Mouse (Mus musculus) liver, embryonic 14.5 days (tissue): ENCODE measurements around the gene Crip1. TPM values are rescaled to one million over a fixed set of nuclear protein-coding genes. Genes with fewer than 3 reads are reported as not detected.

ENCODE experiments used
- ATAC-seq: fragments of 200-750 bp; cut with Nextera tagmentation; 2 replicates; pipeline ENCODE4 v1.8.0; 2017; ENCODE audit warnings: moderate number of reproducible peaks, mild to moderate bottlenecking, moderate library complexity; ENCODE audit not compliant: insufficient read depth
- DNase-seq, 3 experiments: peaks; one replicate each; pipeline ENCODE4 v3.0.0-alpha.2; 2012 to 2013; ENCODE audit warnings: low read depth in 3 of 3, low spot score in 3 of 3
- H3K27ac ChIP-seq: fragments of 300-500 bp; sonication (generic); 2 replicates; pipeline ENCODE4 v1.5.1; 2014; ENCODE audit warnings: moderate library complexity, mild to moderate bottlenecking, control low read depth, inconsistent platforms
- H3K27me3 ChIP-seq: fragments of 300-500 bp; sonication (generic); 2 replicates; pipeline ENCODE4 v1.6.1; 2014; ENCODE audit warnings: mild to moderate bottlenecking, low read length, moderate library complexity; ENCODE audit not compliant: control insufficient read depth, insufficient read depth
- H3K36me3 ChIP-seq: fragments of 300-500 bp; sonication (generic); replicated peaks from 2 replicates; pipeline ENCODE4 v1.6.1; 2014; ENCODE audit warnings: low read depth; ENCODE audit not compliant: control insufficient read depth, insufficient read depth
- H3K4me1 ChIP-seq, 2 experiments: fragments of 200-500 bp in 1 of 2; fragments of 300-500 bp in 1 of 2; sonication (generic) in 1 of 2; replicated peaks; 2 replicates each; pipeline ENCODE4 v1.6.1; 2012 to 2014; ENCODE audit warnings: antibody characterized with exemption in 1 of 2, inconsistent platforms in 1 of 2, low read length in 1 of 2; ENCODE audit not compliant: control insufficient read depth in 2 of 2, insufficient read depth in 2 of 2
- H3K4me2 ChIP-seq: fragments of 300-500 bp; sonication (generic); 2 replicates; pipeline ENCODE4 v1.6.1; 2014; ENCODE audit warnings: low read depth, mild to moderate bottlenecking, control low read depth, moderate library complexity
- H3K4me3 ChIP-seq, 2 experiments: fragments of 200-500 bp in 1 of 2; fragments of 300-500 bp in 1 of 2; sonication (generic) in 1 of 2; 2 replicates each; pipeline ENCODE4 v1.5.1; 2012 to 2014; ENCODE audit warnings: low read depth in 2 of 2, low read length in 2 of 2, mild to moderate bottlenecking in 2 of 2, control low read depth in 1 of 2, inconsistent platforms in 1 of 2, moderate library complexity in 1 of 2; ENCODE audit not compliant: insufficient read depth in 1 of 2
- H3K9ac ChIP-seq: fragments of 300-500 bp; sonication (generic); replicated peaks from 2 replicates; pipeline ENCODE4 v1.6.1; 2014; ENCODE audit warnings: mild to moderate bottlenecking, control low read depth, moderate library complexity
- H3K9me3 ChIP-seq: fragments of 300-500 bp; sonication (generic); 2 replicates; pipeline ENCODE4 v1.6.1; 2016; ENCODE audit warnings: low read length, mixed read lengths; ENCODE audit not compliant: control insufficient read depth
- CTCF ChIP-seq: IDR thresholded peaks from 2 replicates; pipeline ENCODE4 v1.5.1; 2016; ENCODE audit warnings: antibody characterized with exemption, low read depth, control low read depth
- EP300 ChIP-seq: IDR thresholded peaks from 2 replicates; pipeline ENCODE4 v1.6.1; 2016; ENCODE audit warnings: antibody characterized with exemption, low read depth
- polyA plus RNA-seq, 2 experiments: library from polyadenylated mRNA; depleted of rRNA in 1 of 2; stranded (reverse) in 1 of 2; unstranded in 1 of 2; fragments of >200 nt; fragmentation: Nextera tagmentation in 1 of 2; extraction: Ambion mirVana in 1 of 2; gene quantifications; 2 replicates each; pipeline versions ENCODE4 v1.2.1 to v1.2.3; 2012 to 2014

Gene Crip1
- polyA plus RNA-seq, 2 experiments = 87.7 to 101 TPM

GRCm38 (mm10) chr12:113202008-113202407 lies 55.9 kb downstream of the Crip1 start:
- no peaks in the 10 kb centered on the region for H3K4me1 ChIP-seq
- H3K9ac ChIP-seq = no peak overlapping the region
- H3K9me3 ChIP-seq = no peaks in the 10 kb centered on the region
- H3K4me2 ChIP-seq = no peak overlapping the region
- TF ChIP-seq EP300 (no peak), CTCF (no peak)
- no peak overlapping the region for H3K4me3 ChIP-seq
- DNase-seq (no peak), ATAC-seq (no peak)
- no peak overlapping the region for H3K27ac ChIP-seq
- H3K27me3 ChIP-seq = no peaks in the 10 kb centered on the region
- no peaks in the 10 kb centered on the region for H3K36me3 ChIP-seq

Other genes with a start within 250 kb of the Crip1 start
- gene Jag2, start 216.5 kb upstream of the Crip1 start, polyA plus RNA-seq (2012; rRNA removed) = 0.41 and 0.51 TPM in 2 replicates
- 0.09 and 0.11 TPM in 2 replicates for gene Jag2, start 216.5 kb upstream of the Crip1 start, polyA plus RNA-seq (2014; fragmentation: Nextera tagmentation; extraction: Ambion mirVana)
- 6.3 and 7.5 TPM in 2 replicates for gene Nudt14, start 204.2 kb upstream of the Crip1 start, polyA plus RNA-seq (2012; rRNA removed)
- gene Nudt14, start 204.2 kb upstream of the Crip1 start, polyA plus RNA-seq (2014; fragmentation: Nextera tagmentation; extraction: Ambion mirVana) = 16.9 and 18.4 TPM in 2 replicates
- 4.1 and 5.5 TPM in 2 replicates for gene Btbd6, start 169.8 kb upstream of the Crip1 start, polyA plus RNA-seq (2012; rRNA removed)
- gene Btbd6, start 169.8 kb upstream of the Crip1 start, polyA plus RNA-seq (2014; fragmentation: Nextera tagmentation; extraction: Ambion mirVana) = 3.3 and 4.6 TPM in 2 replicates
- 21.5 and 32.0 TPM in 2 replicates for gene Brf1, start 145.6 kb upstream of the Crip1 start, polyA plus RNA-seq (2012; rRNA removed)
- gene Brf1, start 145.6 kb upstream of the Crip1 start, polyA plus RNA-seq (2014; fragmentation: Nextera tagmentation; extraction: Ambion mirVana) = 19.5 and 22.5 TPM in 2 replicates
- gene Pacs2, start 131.8 kb upstream of the Crip1 start, polyA plus RNA-seq (2012; rRNA removed) = 9.1 and 11.7 TPM in 2 replicates
- gene Pacs2, start 131.8 kb upstream of the Crip1 start, polyA plus RNA-seq (2014; fragmentation: Nextera tagmentation; extraction: Ambion mirVana) = 3.7 and 5.4 TPM in 2 replicates
- gene Tex22, start 71.8 kb upstream of the Crip1 start, polyA plus RNA-seq (2012; rRNA removed) = 0.02 TPM in 1 of 2 replicates, not detected in the other
- not detected in 2 replicates for gene Tex22, start 71.8 kb upstream of the Crip1 start, polyA plus RNA-seq (2014; fragmentation: Nextera tagmentation; extraction: Ambion mirVana)
- gene Mta1, start 48.0 kb upstream of the Crip1 start, polyA plus RNA-seq (2012; rRNA removed) = 22.4 and 22.6 TPM in 2 replicates
- gene Mta1, start 48.0 kb upstream of the Crip1 start, polyA plus RNA-seq (2014; fragmentation: Nextera tagmentation; extraction: Ambion mirVana) = 4.7 and 6.3 TPM in 2 replicates
- gene Crip2, start 6.1 kb upstream of the Crip1 start, polyA plus RNA-seq (2012; rRNA removed) = 29.3 and 37.4 TPM in 2 replicates
- gene Crip2, start 6.1 kb upstream of the Crip1 start, polyA plus RNA-seq (2014; fragmentation: Nextera tagmentation; extraction: Ambion mirVana) = 35.0 and 38.1 TPM in 2 replicates
- 8.2 and 12.0 TPM in 2 replicates for gene Tedc1, start 10.1 kb downstream of the Crip1 start, polyA plus RNA-seq (2012; rRNA removed)
- gene Tedc1, start 10.1 kb downstream of the Crip1 start, polyA plus RNA-seq (2014; fragmentation: Nextera tagmentation; extraction: Ambion mirVana) = 6.4 and 6.8 TPM in 2 replicates
- 0.29 and 0.54 TPM in 2 replicates for gene Tmem121, start 39.6 kb downstream of the Crip1 start, polyA plus RNA-seq (2012; rRNA removed)
- 0.11 TPM in 1 of 2 replicates, not detected in the other for gene Tmem121, start 39.6 kb downstream of the Crip1 start, polyA plus RNA-seq (2014; fragmentation: Nextera tagmentation; extraction: Ambion mirVana)